Mouse (Mus musculus): Measurements from ENCODE around the gene Atp5l.

DNA sequence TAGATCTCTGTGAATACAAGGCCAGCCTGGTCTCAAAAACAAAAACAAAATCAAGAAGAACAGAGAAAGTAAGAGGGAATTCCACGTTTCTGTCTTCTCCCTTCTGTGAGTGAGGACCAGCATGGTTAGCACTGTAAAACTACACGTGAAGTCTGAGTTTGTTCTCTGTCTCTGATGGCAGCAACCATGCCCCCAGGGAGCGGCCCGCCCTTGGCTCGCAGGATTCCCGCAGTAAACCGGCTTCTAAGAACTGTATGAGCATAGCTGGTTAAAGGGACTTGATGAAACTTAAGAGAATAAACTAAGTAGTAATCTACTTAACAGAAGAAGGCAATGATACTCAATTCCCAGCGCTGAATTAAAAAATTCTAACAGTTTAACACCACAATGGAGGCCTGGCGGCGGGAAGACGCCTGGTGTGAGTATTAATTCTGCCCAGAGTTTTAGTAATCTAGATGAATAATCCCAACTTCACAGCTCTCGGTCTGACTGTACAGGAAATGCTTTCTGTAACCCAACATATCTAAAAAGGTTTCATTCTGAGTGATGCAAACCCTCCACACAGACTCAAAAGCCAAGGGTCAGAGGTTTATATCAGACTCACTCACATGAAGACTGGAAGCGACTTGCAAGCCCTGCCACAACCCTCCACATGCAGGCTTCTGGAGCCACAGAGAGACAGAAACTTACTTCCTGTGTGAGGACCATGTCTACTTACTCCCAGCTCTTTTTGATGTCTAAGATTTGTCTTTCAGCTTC lies 52.0 kb downstream of the Atp5l start:
- TF ChIP-seq POLR2A (IDR thresholded peaks at IDR 0.05; ENCODE audit: borderline replicate concordance, insufficient read depth, low read length), result no peak
- no peak for TF ChIP-seq CTCF (IDR thresholded peaks at IDR 0.05; ENCODE audit: borderline replicate concordance, insufficient read depth, low read depth, low read length)
